7 mouse cellular contexts compared by ENCODE assay signal in genomic region chr4:139479176-139479575, GRCm38 (mm10).
"Had no signal": no experiment of that assay in that cellular context is flagged by ENCODE, and none has a peak within 500 bp of the region (broad histone marks: within the 10 kb centered on the region; RNA-seq: fewer than 3 reads in every experiment).

No protein-coding gene starts in this region.

- DNase-seq: kidney, adult 11 months; kidney, adult 9 months; kidney, postnatal 4 days; lung, adult 2 months; lung, postnatal 36 days; thymus, adult 18-20 months; thymus, postnatal 25 days had no signal
